Mouse (Mus musculus) cerebellum, adult 8-10 months (tissue): Measurements from ENCODE around the gene Tnip2.

Experiments
- DNase-seq: peaks from one replicate; pipeline ENCODE4 v3.0.0; 2022

The Tnip2 gene

GRCm38 (mm10) chr5:34521337-34521736 is 7.5 kb upstream of the Tnip2 start:
- DNase-seq = no peak

DNA sequence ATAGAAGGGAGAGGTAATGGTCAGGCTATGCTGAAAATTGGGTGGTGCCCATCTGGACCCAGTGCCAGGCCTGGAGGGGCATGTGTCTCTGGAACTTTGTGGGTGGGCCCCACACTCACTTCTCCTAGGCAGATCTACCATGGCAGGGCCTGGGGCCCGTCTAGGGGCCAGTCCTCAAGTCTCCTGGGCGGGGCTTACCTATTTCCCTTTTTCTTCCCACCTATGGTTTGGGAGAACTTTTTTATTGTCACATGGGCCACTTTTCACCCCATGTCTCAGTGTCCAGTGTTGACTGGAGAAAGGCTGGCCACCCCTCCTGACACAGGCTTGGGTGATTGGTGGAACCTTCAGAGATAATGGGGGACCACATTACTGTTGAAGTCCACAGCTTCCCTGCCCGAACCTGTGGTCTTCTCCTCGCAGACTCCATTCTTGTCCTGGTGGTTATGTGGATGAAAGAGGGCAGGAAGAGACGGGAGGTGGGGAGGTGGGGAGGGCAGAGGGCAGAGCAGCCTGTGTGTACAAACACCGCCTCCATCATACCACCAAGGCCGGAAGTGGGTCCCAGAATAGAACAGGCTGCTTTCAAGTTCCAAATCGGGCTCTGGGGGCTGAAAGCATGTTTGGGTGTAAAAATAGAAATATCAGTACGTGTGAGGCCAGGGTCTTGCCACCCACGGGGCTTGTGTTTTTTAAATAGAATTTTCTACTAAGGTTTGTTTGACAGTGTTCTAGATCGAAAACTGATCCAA is 6.8 kb upstream of the Tnip2 start:
- no peak for DNase-seq

DNA sequence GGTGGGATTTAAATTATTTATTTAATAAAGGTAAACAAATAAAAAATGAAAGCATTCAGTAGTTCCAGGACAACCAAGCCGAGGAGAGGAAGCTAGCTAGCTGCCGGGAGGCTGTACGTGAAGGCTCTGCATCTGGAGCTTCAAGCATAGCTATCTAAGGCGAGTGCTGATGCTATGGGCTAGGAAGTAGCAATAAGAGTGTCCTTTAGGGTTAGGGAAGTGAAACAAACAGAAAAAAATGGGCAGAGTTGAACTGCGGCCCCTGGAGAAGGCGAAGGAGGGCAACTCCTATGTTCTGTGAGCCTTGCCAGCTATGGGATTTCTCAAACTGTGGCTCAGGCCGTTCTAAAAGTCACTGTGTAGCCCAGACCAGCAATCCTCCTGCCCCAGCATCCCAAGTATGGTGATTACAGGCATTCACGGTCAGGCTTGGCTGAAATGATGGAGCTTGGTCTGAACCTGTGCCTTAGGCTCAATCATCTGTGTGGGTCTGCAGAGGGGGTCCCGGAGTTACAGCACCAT is 5.7 kb upstream of the Tnip2 start:
- no peak for DNase-seq

DNA sequence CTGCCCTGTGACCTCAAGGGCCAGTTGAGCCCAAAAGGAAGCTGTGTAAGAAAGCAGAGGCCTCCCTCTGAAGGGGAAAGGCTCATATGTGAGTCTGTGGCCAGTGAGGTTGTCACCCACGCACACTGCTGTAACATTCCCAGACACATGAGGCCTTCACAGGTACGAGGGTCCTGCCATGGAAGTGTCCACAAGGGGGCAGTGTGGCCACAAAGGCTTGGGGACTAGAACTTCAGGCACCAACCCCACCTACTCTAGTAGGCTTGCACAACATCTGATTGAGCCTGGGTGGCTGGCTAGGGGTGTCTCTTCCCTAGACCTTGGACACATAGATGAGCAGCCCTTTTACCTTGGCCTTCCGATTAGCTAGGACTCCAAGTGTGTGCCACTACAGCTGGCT is 4.1 kb upstream of the Tnip2 start:
- DNase-seq = peak; percentile 72

DNA sequence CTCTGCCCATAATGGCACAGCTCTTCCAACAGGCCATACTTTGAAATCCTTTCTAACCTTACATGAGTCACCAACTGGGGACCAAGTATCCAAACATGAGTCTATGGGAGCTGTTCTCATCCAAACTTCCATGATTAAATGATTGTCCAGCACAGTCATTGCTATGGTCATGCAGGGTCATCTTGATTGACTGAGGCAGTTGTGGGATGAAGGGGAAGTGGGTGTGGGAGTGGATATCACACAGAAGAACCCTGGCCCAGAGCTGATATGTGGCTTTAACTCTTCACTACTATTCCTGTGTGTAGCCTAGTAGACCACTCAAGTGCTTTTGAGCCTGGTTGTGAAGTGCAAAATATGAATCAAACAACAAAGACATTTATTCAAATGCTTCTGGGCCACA is 1.3 kb upstream of the Tnip2 start:
- no peak for DNase-seq

DNA sequence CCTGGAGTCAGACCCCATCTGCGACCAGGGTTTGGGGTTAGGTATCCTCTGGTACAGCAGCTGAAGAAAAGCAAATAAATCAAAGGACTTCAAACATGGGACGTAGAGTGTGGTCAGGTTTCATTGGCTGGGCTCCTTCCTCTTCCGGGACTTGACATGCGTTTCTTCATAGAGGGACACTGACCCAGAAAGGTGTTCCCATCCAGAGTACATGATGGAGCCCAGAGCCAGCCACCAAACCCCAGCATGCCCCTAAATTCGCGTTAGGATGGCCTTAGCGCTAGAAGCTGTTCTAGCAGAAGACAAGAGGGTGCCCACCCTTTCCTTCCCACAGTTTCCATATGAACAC is 401 bp upstream of the Tnip2 start:
- no peak for DNase-seq

- DNase-seq = no peak
Observed at GRCm38 (mm10) chr5:34512486-34512885, 1.3 kb downstream of the Tnip2 start.

DNA sequence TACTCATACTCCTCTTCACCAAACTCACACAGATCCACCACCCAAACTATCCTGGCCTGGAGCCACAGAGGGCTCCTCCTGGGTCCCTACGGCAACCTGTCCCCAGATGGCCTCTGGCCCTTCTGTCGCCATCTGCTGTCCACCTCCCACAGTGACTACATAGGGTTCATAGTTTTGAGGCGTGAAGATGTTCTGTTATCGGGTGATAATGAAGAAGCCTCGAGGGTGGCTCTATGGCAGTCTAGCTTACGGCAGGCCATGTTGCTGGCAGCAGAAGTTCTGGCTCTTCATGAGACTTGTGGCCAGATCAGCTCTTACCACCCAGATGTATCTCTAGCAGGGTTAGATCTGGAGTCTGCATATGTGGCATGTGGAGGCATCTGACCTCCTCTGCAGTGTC is 11.0 kb downstream of the Tnip2 start:
- no peak for DNase-seq

- DNase-seq = no peak
Observed at GRCm38 (mm10) chr5:34502411-34502810, 11.4 kb downstream of the Tnip2 start.

DNA sequence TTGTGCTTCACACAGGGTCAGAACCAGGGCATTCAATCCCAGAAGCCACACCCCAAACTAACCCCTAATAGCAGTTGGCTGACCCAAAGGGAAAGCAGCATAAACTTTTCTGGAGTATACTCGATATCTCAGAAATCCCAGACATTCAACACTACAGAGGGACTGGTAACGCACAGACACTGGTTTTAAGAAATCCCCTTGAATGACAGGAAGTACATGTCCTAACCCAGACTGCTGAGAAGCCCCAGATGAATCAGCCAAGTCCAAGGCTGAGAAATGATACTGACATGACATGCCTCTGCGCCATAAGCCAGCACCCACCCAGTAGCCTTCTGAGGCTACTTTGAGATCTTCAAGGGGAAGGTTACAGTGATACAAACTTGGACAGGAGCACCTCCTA is 12.2 kb downstream of the Tnip2 start:
- DNase-seq = no peak

GRCm38 (mm10) chr5:34500886-34501285 is 12.9 kb downstream of the Tnip2 start:
- no peak for DNase-seq

DNA sequence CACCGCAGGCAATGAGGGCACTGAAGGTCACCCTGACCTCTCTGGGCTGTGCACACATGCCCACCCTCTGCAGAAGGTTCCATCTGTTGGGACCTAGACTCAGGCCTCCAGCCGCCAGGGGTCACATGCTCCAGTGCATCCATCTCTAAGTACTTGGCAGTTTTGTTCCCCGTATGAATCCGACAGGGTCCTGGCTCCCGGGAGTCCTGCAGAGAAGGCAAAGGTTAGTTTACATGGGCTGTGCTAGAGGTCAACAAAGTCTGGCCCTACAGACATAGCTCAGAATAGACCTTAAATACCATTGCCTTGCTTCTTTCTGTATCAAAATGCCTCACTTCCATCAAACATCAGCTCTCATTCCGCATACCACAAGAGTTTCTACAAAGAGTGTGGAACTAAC is 17.0 kb downstream of the Tnip2 start:
- no peak for DNase-seq

GRCm38 (mm10) chr5:34489418-34489787 is 24.4 kb downstream of the Tnip2 start:
- DNase-seq = no peak

- DNase-seq = no peak
Observed at GRCm38 (mm10) chr5:34488741-34489417, 24.9 kb downstream of the Tnip2 start.

DNA sequence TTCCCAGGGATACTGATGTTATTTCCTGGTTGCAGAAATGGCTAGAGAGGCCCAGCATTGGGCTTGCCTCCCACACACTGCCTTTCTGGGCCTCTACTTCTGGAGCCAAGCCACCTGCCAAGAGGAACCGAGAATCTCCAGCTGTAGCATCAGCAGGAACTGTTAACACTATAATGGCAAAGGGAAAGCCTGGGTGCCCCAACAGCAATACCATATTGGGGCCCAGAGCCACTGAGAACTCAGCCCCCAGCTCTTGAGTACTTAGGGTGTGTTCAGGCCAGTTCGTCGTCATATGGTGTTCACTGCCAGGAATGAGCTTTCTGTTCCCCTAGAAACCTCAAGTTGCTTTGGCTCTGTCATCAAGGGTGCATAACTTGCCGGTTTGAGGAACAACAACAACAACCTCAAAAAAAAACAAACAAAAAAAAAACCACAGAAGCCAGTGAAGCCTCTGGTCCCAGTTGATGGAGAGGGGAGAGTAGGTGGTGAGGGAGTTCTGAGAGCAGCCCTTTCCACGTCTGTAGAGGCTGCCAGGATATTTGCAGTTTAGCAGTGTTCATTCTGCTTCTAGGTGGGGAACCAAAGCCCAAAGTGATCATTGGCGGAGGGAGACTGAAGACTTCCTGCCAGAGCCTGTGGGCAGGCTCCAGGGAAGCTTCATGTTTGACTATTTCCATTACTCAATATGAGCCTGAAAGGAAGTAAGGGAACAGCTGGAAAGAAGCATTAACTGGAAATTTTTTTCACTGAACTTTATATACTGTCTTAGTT is 26.3 kb downstream of the Tnip2 start:
- DNase-seq = no peak

GRCm38 (mm10) chr5:34485731-34486130 is 28.1 kb downstream of the Tnip2 start:
- DNase-seq = no peak

DNA sequence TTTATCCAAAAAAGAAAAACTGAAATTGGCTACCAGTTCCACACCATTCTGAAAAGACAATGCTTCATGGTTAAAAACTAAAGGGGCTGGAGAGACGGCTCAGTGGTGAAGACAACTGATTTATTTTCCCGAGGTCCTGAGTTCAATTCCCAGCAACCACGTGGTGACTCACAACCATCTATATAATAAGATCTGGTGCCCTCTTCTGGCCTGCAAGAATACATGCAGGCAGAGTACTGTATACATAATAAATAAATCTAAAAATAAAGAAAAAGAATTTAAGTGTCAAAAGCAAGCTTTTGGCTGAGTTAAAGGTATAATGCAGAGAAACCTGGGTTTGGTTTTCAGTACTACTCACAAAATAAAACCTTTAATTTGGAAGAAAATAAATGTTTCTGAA is 32.9 kb downstream of the Tnip2 start:
- no peak for DNase-seq

DNA sequence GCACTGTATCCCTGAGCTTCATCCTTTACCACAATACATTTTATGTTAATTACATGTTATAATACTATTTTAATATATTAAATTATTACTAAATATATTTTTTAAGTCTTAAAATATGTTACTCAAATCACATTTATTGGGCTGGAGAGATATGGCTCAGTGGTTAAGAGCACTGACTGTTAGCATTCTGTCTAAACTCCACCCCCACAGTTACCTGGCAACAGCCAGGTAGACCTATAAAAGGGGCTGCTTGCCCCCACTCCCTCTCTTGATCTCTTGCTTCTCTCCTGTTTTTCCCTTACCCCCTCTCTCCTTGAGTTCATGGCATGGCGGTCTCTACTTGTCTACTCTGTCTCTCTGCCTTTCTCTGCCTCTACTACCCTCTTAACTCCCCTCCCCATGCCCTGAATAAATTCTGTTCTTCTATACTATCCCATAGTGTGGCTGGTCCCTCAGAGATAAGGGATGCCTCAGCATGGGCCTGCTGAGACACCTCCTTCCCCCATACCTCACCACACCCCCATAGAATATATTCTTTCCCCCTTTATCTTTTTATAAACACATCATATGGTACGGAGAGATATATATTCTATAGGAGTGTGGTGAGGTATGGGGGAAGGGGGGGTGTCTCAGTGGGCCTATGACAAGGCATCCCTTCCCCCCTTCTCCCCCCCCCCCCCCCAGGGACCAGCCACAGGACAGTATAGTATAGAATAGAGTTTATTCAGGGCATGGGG is 45.6 kb downstream of the Tnip2 start:
- no peak for DNase-seq

DNA sequence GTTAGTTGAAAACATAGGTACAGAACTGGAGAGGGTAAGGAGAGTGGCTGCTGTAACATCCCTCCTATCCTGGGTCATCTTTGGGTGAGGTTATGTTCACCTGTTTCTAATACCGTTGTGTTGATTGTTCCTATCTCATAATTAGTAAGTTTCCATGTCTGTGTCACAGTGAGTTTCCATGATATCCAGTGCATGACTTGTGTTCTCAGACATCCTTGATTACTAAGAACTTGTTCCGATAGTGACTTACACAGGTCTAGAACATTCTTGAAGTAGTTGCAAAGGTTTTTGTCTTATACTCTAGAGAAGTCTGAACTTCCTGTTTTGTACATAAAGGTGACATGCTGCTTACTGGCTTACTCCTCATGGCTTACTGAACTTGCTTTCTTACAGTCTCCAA is 47.1 kb downstream of the Tnip2 start:
- DNase-seq = no peak

DNA sequence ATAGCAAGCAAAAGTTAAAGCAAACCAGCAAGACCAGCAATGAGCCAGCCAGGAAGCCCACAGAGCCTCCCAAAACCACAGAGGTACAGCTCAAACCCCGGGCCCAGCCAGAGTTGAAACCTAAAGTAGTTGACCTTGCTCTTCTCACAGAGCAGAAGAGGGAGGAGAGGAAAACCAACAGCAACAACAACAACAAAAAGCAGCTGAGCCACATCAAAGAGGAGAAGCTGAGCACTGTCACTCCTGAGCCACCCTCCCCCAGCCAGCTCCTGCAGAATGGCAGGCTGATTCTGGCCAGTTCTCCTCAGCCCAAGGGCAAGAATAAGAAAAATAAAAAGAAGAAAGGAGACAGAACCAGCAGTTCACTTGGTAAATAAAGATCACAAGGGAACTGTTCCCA is 47.7 kb downstream of the Tnip2 start:
- no peak for DNase-seq

DNA sequence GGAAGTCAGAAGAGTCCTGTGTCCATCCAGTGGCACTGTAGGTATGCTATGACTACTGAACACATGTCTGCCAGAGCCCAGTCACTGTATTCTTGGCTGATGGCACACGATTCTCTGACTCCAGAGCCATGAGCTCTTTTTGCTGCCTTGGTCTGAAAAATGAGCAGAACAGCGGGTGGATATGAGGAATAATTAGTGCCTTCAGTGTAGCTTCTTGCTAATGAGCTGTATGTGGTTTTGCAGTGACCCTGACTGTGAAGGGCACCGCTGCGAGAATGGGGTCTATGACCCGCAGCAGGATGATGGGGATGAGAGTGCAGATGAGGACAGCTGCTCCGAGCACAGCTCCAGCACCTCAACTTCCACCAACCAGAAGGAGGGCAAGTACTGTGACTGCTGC is 52.0 kb downstream of the Tnip2 start:
- DNase-seq = no peak

GRCm38 (mm10) chr5:34461294-34461693 is 52.5 kb downstream of the Tnip2 start:
- DNase-seq = no peak

DNA sequence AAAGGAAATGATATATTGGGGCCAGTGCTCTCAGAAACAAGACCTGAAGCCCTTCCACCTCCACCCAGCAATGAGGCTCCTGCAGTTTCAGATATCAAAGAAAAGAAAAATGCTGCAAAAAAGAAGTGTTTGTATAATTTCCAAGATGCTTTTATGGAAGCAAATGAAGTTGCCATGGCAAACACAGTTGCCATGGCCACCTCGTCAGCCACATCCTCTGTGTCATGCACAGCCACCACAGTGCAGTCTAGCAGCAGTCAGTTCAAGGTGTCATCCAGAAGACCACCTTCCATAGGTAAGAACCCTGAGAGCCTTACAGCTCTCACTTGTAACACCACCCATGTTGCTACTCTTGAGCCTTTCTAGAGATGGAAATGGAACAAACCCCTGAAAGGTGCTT is 54.8 kb downstream of the Tnip2 start:
- no peak for DNase-seq
